Mouse (Mus musculus) erythroblast, embryonic 14.5 days (primary cell): ENCODE measurements at regions not wholly inside any gene's neighbourhood (a gene's known extent, or its start where the extent isn't known, plus 50 kb on each side); places are given as distances from the start of the nearest gene placed in this dataset.

Experiments used
- GATA1 ChIP-seq: IDR thresholded peaks from 2 replicates; pipeline ENCODE4 v1.6.1; 2012; ENCODE audit warnings: low read length, inconsistent platforms, mixed read lengths
- TAL1 ChIP-seq: IDR thresholded peaks from 3 replicates; pipeline ENCODE4 v1.6.1; 2012; ENCODE audit warnings: low read length, inconsistent platforms, mixed read lengths

- no peak for TF ChIP-seq TAL1
- no peak for TF ChIP-seq GATA1
Observed at GRCm38 (mm10) chr14:89089661-89090060, 618.5 kb upstream of the Pcdh20 start.
